Mouse (Mus musculus) limb, embryonic 14.5 days (tissue): Measurements from ENCODE around the gene Papss1. TPM values are rescaled to one million over a fixed set of nuclear protein-coding genes. Genes with fewer than 3 reads are reported as not detected.
A peak's percentile ranks its signal among the peaks of the same experiment; 100 is the strongest.

Experiments used
- ATAC-seq: fragments of 200-750 bp; cut with Nextera tagmentation; 2 replicates; pipeline ENCODE4 v1.8.0; 2017; ENCODE audit warnings: low read depth, moderate number of reproducible peaks, moderate TSS enrichment; ENCODE audit not compliant: low FRiP score
- DNase-seq: peaks from one replicate; pipeline ENCODE4 v3.0.0-alpha.2; 2015; ENCODE audit warnings: low spot score
- H3K27ac ChIP-seq: fragments of 300-500 bp; sonication (generic); replicated peaks from 2 replicates; pipeline ENCODE4 v1.5.1; 2014; ENCODE audit warnings: low read depth, mild to moderate bottlenecking, low read length, moderate library complexity, mixed read lengths
- H3K27me3 ChIP-seq: fragments of 300-500 bp; sonication (generic); 2 replicates; pipeline ENCODE4 v1.6.1; 2014; ENCODE audit warnings: low read length, mixed read lengths; ENCODE audit not compliant: control insufficient read depth, insufficient read depth
- H3K36me3 ChIP-seq: fragments of 300-500 bp; sonication (generic); 2 replicates; pipeline ENCODE4 v1.6.1; 2014; ENCODE audit warnings: mild to moderate bottlenecking, low read length, moderate library complexity, mixed read lengths; ENCODE audit not compliant: control insufficient read depth, insufficient read depth
- H3K4me1 ChIP-seq: fragments of 300-500 bp; sonication (generic); 2 replicates; pipeline ENCODE4 v1.6.1; 2014; ENCODE audit warnings: antibody characterized with exemption, low read length, mixed read lengths; ENCODE audit not compliant: control insufficient read depth, insufficient read depth
- H3K4me2 ChIP-seq: fragments of 300-500 bp; sonication (generic); replicated peaks from 2 replicates; pipeline ENCODE4 v1.6.1; 2014; ENCODE audit warnings: low read depth, mild to moderate bottlenecking, low read length, moderate library complexity; ENCODE audit not compliant: severe bottlenecking
- H3K4me3 ChIP-seq: fragments of 300-500 bp; sonication (generic); replicated peaks from 2 replicates; pipeline ENCODE4 v1.5.1; 2014; ENCODE audit warnings: low read length
- H3K9ac ChIP-seq: fragments of 300-500 bp; sonication (generic); 2 replicates; pipeline ENCODE4 v1.6.1; 2014; ENCODE audit warnings: mild to moderate bottlenecking, low read depth, low read length, moderate library complexity; ENCODE audit not compliant: severe bottlenecking
- H3K9me3 ChIP-seq: fragments of 300-500 bp; sonication (generic); 2 replicates; pipeline ENCODE4 v1.6.1; 2016; ENCODE audit warnings: low read length; ENCODE audit not compliant: control insufficient read depth
- POLR2A ChIP-seq: fragments of 200-500 bp; IDR thresholded peaks from 2 replicates; pipeline ENCODE4 v1.8.0; 2012; ENCODE audit warnings: inconsistent platforms, mild to moderate bottlenecking, moderate library complexity, borderline replicate concordance; ENCODE audit not compliant: insufficient read depth, insufficient read length; ENCODE audit errors: extremely low read depth
- WGBS: fragments of 180-500 bp; shearing (Covaris S2); extraction: QIAGEN DNeasy Blood & Tissue Kit; methylation state at CpG from one replicate; pipeline ENCODE4 v1.1.7; 2014; 5-methylcytosine and 5-hydroxymethylcytosine counted together
- polyA plus RNA-seq, 2 experiments: library from polyadenylated mRNA; depleted of rRNA in 1 of 2; stranded (reverse) in 1 of 2; unstranded in 1 of 2; fragments of >200 nt; fragmentation: Nextera tagmentation in 1 of 2; extraction: Ambion mirVana in 1 of 2; gene quantifications; 2 replicates each; pipeline versions ENCODE4 v1.2.1 to v1.2.3; 2012 to 2014

The Papss1 gene
- polyA plus RNA-seq, 2 experiments = 117 to 135 TPM

DNA sequence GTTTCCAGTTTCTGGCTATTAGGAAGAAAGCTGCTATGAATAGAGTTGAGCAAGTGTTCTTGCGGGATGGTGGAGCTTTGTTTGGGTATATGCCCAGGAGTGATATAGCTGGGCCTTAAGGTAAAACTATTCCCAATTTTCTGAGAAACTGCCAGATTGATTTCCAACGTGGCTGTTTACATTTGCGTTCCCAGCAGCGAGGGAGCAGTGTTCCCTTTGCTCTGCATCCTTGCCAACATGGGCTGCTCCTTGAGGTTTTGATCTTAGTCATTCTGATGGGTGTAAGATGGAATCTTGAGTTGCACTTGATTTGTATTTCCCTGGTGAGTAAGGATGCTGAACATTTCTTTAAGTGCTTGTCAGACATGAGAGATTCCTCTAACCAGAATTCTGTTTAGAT lies 14.5 kb upstream of the Papss1 start:
- Histone ChIP-seq H3K4me3 (no peak overlapping the region), H3K36me3 (no peaks in the 10 kb centered on the region), H3K9me3 (no peaks in the 10 kb centered on the region), H3K27ac (no peak overlapping the region), H3K4me1 (no peaks in the 10 kb centered on the region), H3K27me3 (no peaks in the 10 kb centered on the region), H3K4me2 (no peak overlapping the region), H3K9ac (no peak overlapping the region)
- ATAC-seq (no peak), DNase-seq (no peak)
- TF ChIP-seq POLR2A = no peak
- 77% methylated on average over 4 of the region's 4 CpGs for WGBS

DNA sequence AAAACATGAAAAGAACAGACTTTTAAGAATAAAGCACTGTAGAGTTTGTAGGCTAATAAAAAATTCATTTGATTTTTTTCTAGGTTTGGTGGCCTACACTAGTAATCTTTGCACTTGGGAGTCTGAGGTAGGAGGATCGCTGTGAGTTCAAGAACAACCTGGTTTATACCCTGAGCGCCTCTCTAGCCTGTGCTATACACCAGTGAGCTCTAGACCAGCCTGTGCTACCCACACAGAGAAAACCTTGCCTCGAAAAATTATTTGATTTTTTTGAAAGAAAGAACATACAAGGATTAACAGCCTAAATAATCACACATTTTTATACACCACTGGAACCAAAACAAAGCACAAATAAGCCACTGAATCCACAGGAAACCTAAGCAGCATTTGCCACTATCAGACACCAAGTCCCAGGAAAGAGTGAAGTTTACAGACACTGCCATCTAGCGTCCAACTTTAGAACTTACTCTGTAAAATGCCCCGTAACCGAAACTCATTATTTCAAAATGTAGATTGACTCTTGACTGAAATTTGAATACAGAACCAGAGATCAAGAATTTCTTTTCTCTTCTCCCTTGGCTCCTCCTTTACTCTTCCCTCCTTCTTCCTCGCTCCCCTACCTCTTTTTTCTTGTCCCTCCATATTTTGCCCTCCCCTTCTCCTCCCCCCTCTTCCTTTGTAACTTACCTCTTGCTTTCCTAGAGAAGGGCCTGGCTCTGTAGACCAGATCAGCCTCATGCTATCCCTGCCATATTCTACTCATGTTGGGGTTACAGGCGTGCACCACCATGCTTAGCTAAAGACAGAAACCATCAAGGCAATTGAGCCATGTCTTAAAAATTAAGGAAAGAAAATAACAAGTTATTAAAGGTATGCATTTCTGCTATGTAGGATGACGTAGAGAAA lies 12.0 kb upstream of the Papss1 start:
- Histone ChIP-seq H3K4me1 (no peaks in the 10 kb centered on the region), H3K36me3 (no peaks in the 10 kb centered on the region), H3K27ac (no peak overlapping the region), H3K27me3 (no peaks in the 10 kb centered on the region), H3K9ac (no peak overlapping the region), H3K4me2 (no peak overlapping the region), H3K9me3 (no peaks in the 10 kb centered on the region), H3K4me3 (no peak overlapping the region)
- TF ChIP-seq POLR2A = no peak
- ATAC-seq (no peak), DNase-seq (peak; percentile 76)
- 33% methylated on average over 9 of the region's 9 CpGs for WGBS

DNA sequence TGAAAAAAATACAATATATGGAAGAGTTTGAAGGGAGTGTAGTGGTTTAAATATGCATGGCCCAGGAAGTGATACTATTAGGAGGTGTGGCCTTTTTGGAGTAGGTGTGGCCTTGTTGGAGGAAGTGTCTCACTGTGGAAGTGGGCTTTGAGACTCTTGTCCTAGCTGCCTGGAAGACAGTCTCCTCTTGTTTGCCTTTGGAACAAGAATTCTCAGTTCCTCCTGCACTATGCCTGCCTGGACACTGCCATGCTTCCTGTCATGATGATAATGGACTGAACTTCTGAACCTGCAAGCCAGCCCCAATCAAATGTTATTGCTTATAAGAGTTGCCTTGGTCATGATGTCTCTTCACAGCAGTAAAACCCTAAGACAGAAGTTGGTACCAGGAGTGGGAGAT lies 8.8 kb upstream of the Papss1 start:
- Histone ChIP-seq H3K4me3 (no peak overlapping the region), H3K27ac (no peak overlapping the region), H3K4me2 (no peak overlapping the region), H3K36me3 (no peaks in the 10 kb centered on the region), H3K4me1 (peaks cover 3% of the 10 kb centered on the region; the same call in 1 of the 2 replicates), H3K27me3 (no peaks in the 10 kb centered on the region), H3K9me3 (no peaks in the 10 kb centered on the region), H3K9ac (no peak overlapping the region)
- DNase-seq (no peak), ATAC-seq (no peak)
- TF ChIP-seq POLR2A = no peak

DNA sequence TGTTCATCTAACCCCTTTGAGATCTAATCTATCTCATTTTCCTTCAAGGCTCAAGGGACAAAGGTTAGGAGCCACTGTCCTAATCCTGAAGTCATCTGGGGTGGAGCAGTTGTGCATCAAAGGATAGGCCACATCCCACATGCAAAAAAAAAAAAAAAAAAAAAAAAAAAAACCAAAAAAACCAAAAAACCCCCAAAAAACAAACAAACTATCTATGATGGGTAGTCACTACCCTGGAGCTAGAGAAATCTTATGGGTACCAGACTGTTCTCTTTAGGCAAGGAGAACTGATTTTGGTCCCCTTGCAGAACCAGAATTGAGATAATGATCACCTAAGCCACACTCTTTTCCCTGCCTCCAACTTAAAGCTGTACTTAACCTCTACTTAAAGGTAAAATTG lies 3.0 kb upstream of the Papss1 start:
- no peak for ATAC-seq
- no peaks in the 10 kb centered on the region for H3K36me3 ChIP-seq
- H3K27ac ChIP-seq = no peak overlapping the region
- no peak for TF ChIP-seq POLR2A
- H3K4me2 ChIP-seq = no peak overlapping the region
- H3K9ac ChIP-seq = no peak overlapping the region
- no peak overlapping the region for H3K4me3 ChIP-seq
- no peak for DNase-seq
- no peaks in the 10 kb centered on the region for H3K27me3 ChIP-seq
- H3K9me3 ChIP-seq = no peaks in the 10 kb centered on the region
- peaks cover 19% of the 10 kb centered on the region for H3K4me1 ChIP-seq

DNA sequence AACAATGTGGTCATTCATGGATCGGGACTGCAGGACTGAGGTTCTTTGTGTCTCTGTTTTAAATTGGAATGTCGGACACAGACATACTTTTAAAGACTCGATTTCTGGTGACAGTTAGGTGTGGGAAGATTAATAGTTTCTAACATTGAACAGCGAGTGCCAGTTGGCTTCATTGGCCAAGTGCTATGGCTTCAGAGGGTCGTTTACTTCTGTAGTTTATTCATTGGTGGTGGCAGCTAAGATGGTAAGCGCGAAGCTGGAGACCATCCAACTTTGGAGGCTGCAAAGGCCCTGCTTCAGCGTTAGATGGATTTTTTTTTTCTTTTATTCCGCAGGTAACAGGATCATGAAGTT lies 666 bp downstream of the Papss1 start:
- ATAC-seq = no peak
- H3K4me3 ChIP-seq = peak overlapping the region; percentile 84
- H3K9ac ChIP-seq = peak overlapping the region; percentile 91
- 1% methylated on average over 9 of the region's 9 CpGs for WGBS
- H3K27me3 ChIP-seq = no peaks in the 10 kb centered on the region
- peaks cover 9% of the 10 kb centered on the region; the same call in 1 of the 2 replicates for H3K36me3 ChIP-seq
- peaks cover 24% of the 10 kb centered on the region for H3K4me1 ChIP-seq
- peak overlapping the region; percentile 60 for H3K4me2 ChIP-seq
- no peak for TF ChIP-seq POLR2A
- peak; percentile 53 for DNase-seq
- no peaks in the 10 kb centered on the region for H3K9me3 ChIP-seq
- peak overlapping the region; percentile 98 for H3K27ac ChIP-seq
